Mouse (Mus musculus) forebrain, embryonic 10.5 days (tissue): Measurements from ENCODE around the gene Sfpq. TPM values are rescaled to one million over a fixed set of nuclear protein-coding genes. Genes with fewer than 3 reads are reported as not detected.
"Not testable (repeated sequence)": the region's sequence is repeated elsewhere in the genome, so short reads cannot be mapped to it uniquely, and the experiment has no call there.

Experiments used
- DNase-seq: peaks from one replicate; pipeline ENCODE4 v3.0.0-alpha.2; 2017; ENCODE audit warnings: low spot score; ENCODE audit errors: extremely low spot score
- H3K27ac ChIP-seq: fragments of 300-500 bp; sonication (generic); 2 replicates; pipeline ENCODE4 v1.5.1; 2016; ENCODE audit warnings: mild to moderate bottlenecking
- H3K27me3 ChIP-seq: fragments of 300-500 bp; sonication (generic); 2 replicates; pipeline ENCODE4 v1.6.1; 2016; ENCODE audit warnings: mild to moderate bottlenecking; ENCODE audit not compliant: poor library complexity, severe bottlenecking
- H3K36me3 ChIP-seq: fragments of 300-500 bp; sonication (generic); replicated peaks from 2 replicates; pipeline ENCODE4 v1.6.1; 2016; ENCODE audit warnings: mild to moderate bottlenecking, moderate library complexity
- H3K4me1 ChIP-seq: fragments of 300-500 bp; sonication (generic); 2 replicates; pipeline ENCODE4 v1.6.1; 2016
- H3K4me3 ChIP-seq: fragments of 300-500 bp; sonication (generic); 2 replicates; pipeline ENCODE4 v1.5.1; 2016; ENCODE audit warnings: mild to moderate bottlenecking, moderate library complexity
- H3K9me3 ChIP-seq: fragments of 300-500 bp; sonication (generic); 2 replicates; pipeline ENCODE4 v1.6.1; 2016; ENCODE audit warnings: mild to moderate bottlenecking, moderate library complexity
- WGBS: fragments of 180-500 bp; shearing (Covaris S2); methylation state at CpG from one replicate; pipeline ENCODE4 v1.1.7; 2016; 5-methylcytosine and 5-hydroxymethylcytosine counted together
- polyA plus RNA-seq: library from polyadenylated mRNA; unstranded; fragments of >200 nt; fragmentation: Nextera tagmentation; extraction: Ambion mirVana; gene quantifications from 2 replicates; pipeline ENCODE4 v1.2.1, GENCODE M21; 2016

Sfpq gene
- polyA plus RNA-seq, result 107 and 110 TPM in 2 replicates

DNA sequence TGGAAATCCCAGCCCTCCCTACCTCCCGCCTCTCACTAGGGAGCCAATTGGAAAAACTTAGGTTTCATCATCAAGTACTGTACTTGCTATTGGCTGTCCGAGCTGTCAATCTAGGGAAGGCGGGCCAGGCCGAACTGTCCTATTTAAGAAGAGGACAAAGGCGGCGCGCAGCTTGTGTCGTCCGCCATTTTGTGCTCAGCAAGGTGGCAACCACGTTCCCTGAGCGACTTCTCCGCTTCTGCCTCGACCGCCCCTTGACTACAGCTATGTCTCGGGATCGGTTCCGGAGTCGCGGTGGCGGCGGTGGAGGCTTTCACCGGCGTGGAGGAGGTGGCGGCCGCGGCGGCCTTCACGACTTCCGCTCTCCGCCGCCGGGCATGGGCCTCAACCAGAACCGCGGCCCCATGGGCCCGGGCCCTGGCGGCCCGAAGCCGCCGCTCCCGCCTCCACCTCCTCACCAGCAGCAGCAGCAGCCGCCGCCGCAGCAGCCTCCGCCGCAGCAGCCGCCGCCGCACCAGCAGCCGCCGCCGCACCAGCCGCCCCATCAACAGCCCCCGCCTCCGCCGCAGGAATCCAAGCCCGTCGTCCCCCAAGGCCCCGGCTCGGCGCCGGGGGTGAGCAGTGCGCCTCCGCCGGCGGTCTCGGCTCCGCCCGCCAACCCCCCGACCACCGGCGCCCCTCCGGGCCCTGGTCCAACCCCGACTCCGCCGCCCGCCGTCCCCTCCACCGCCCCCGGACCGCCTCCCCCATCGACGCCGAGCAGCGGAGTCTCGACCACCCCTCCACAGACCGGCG, at the start of gene Sfpq:
Gene Sfpq, plus strand, starts transcription at position 174 of the 795 bp plus-strand sequence.
- Histone ChIP-seq H3K4me3 (peak within 1 kb of the TSS; percentile 100), H3K27ac (peak within 1 kb of the TSS; percentile 100), H3K4me1 (peaks cover 31% of the 10 kb centered on the region), H3K36me3 (peaks cover 46% of the 10 kb centered on the region), H3K9me3 (no peaks in the 10 kb centered on the region), H3K27me3 (no peaks in the 10 kb centered on the region)
- WGBS, result under 1% methylated on average over 69 of the region's 87 CpGs
- peak; percentile 96 for DNase-seq

DNA sequence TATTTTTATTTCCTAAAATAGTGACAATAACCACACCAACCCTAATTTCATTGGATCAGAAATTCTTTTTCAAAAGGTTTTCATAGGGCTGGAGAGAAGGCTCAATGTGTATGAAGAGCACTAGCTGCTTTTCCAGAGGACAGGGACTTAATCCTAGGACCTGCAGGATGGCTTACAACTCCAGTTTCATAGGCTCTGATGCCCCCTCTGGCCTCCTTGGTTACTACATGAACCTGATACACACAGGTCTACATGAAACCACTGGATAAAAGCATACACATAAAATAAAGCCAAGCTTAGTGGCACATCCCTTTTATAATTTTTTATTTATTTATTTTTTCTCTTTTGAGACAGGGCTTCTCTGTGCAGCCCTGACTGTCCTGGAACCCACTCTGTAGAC, 43.7 kb upstream of the Sfpq start:
- no peak for DNase-seq
- Histone ChIP-seq H3K27me3 (no peaks in the 10 kb centered on the region), H3K4me3 (no peak overlapping the region), H3K27ac (no peak overlapping the region), H3K9me3 (no peaks in the 10 kb centered on the region; the same call in 1 of the 2 replicates), H3K4me1 (no peaks in the 10 kb centered on the region), H3K36me3 (no peaks in the 10 kb centered on the region)

DNA sequence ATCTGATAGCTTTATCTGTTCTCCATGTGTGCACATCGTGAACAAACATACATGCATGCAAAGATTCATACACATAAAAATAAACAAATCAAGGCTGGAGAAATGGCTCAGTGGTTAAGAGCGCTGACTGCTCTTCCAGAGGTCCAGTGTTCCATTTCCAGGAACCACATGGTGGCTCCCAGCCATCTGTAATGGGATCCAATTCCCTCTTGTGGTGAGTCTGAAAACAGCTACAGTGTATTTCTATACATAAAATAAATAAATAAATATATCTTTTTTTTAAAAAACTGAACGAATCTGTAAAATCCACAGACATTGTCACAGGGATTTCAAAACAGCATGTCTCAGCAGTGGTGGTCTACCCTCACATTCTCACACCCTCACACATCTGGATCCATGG, 42.4 kb upstream of the Sfpq start:
- Histone ChIP-seq H3K9me3 (no peaks in the 10 kb centered on the region; the same call in 1 of the 2 replicates), H3K27me3 (no peaks in the 10 kb centered on the region), H3K4me3 (no peak overlapping the region), H3K27ac (no peak overlapping the region), H3K4me1 (no peaks in the 10 kb centered on the region), H3K36me3 (no peaks in the 10 kb centered on the region)
- no peak for DNase-seq
- 89% methylated on average over 3 of the region's 3 CpGs for WGBS

DNA sequence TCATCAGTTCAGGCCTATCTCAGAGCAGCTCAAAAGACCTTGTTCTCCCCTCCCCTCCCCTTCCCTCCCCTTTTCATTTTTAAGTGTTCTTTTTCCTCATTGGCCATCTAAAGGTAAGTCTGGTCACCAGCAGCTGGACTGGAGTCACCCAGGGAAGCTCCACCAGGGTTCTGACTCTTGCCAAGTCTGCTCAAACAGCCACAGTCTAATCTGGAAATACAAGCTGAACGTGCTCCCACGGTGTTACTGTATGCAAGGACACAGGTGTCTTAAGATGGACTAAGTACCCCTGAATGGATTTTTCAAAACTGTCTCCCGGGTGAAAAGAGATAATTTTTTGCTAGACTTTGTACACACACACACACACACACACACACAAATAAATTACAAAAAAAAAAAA, 37.8 kb upstream of the Sfpq start:
- no peak overlapping the region for H3K4me3 ChIP-seq
- H3K9me3 ChIP-seq, result no peaks in the 10 kb centered on the region
- H3K27me3 ChIP-seq, result no peaks in the 10 kb centered on the region
- no peak overlapping the region for H3K27ac ChIP-seq
- H3K4me1 ChIP-seq, result no peaks in the 10 kb centered on the region
- H3K36me3 ChIP-seq, result no peaks in the 10 kb centered on the region
- DNase-seq, result no peak
- 81% methylated on average over 3 of the region's 3 CpGs for WGBS

DNA sequence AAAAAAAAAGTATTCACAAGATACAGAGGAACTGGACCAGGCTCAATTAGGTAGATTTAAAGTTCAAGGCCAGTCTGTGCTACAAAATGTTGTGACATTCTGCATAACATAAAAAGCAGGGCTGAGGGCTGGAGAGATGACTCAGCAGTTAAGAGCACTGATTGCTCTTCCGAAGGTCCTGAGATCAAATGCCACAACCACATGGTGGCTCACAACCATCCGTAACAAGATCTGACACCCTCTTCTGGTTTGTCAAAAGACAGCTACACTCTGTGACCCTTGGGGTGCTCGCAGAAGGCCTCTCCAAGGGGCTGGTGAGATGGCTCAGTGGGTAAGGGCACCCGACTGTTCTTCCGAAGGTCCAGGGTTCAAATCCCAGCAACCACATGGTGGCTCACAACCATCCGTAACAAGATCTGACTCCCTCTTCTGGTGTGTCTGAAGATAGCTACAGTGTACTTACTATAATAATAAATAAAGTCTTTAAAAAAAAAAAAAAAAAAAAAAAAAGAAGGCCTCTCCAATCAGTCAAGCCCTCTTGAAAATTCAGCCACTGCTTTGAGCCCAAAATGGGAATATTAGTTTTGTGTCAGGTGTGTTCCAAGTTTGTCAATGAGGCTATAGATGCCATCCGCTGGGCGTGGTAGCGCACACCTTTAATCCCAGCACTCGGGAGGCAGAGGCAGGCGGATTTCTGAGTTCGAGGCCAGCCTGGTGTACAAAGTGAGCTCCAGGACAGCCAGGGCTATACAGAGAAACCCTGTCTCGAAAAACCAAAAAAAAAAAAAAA, 37.2 kb upstream of the Sfpq start:
- not testable (repeated sequence) for H3K27ac ChIP-seq, H3K36me3 ChIP-seq, H3K27me3 ChIP-seq, H3K4me1 ChIP-seq, H3K4me3 ChIP-seq, DNase-seq, H3K9me3 ChIP-seq
- 87% methylated on average over 13 of the region's 13 CpGs for WGBS

DNA sequence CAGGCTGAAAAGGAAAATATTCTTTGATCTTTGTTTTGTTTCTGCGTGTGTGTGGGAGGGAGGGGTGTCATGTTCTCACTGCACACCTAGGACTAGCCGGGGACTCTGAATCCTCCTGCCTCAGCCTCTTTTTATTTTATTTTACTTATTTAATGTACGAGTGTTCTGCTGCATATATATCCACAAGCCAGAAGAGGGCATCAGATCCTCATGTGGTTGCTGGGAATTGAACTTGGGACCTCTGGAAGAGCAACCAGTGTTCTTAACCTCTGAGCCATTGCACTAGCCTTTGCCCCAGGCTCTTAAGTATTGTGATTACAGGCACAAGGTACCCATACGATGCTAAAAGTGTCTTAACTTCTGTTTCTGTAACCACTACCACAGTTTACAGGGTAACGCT, 34.4 kb upstream of the Sfpq start:
- WGBS, result 87% methylated on average over 5 of the region's 5 CpGs
- H3K27ac ChIP-seq, result no peak overlapping the region

DNA sequence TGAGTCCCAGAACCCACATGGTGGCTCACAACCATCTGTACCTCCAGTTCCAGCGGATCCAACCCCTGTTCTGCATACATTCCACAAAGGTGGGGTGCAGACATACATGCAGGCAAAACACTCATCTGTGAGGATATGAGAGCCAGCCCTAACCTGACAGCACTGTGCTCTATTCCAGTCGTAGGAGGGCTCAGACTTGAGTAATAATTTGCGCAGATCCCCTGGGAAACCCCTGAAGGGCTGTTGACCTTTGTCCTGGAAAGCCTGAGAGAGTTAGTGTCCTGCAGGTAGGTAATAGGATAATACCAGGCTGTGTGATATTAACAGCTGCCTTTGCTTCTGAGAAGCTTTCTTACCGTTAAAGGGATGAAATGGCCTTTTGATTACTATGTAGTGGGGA, 32.6 kb upstream of the Sfpq start:
- 79% methylated on average over 4 of the region's 4 CpGs for WGBS

More for the DNA sequence above, 34.4 kb upstream of the Sfpq start:
- no peak for DNase-seq
- H3K9me3 ChIP-seq, result no peaks in the 10 kb centered on the region
- no peaks in the 10 kb centered on the region for H3K4me1 ChIP-seq
- H3K27me3 ChIP-seq, result no peaks in the 10 kb centered on the region
- H3K36me3 ChIP-seq, result no peaks in the 10 kb centered on the region
- no peak overlapping the region for H3K4me3 ChIP-seq

DNA sequence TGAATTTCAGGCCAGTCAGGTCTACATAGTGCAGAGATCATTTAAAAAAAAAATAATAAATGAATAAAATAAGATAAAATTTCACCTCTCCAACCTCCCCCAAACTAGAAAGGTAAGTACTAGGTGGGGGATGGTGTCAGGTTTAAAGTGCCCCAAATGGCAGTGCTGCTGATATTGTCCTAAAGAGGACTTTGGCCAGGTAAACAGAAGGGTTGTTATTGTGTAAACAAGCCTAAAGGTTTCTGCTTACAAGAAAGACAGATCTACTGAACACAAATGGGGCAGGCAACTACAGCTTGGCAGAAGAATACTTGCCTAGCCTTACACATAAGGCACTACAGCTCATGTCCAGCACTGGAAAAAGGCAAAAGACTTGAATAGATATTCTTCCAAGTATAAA, 30.6 kb upstream of the Sfpq start:
- no peak overlapping the region for H3K4me3 ChIP-seq
- no peaks in the 10 kb centered on the region for H3K27me3 ChIP-seq
- H3K27ac ChIP-seq, result no peak overlapping the region
- DNase-seq, result no peak
- no peaks in the 10 kb centered on the region for H3K9me3 ChIP-seq
- H3K36me3 ChIP-seq, result no peaks in the 10 kb centered on the region
- H3K4me1 ChIP-seq, result no peaks in the 10 kb centered on the region

More for the DNA sequence above, 32.6 kb upstream of the Sfpq start:
- Histone ChIP-seq H3K4me1 (no peaks in the 10 kb centered on the region), H3K36me3 (no peaks in the 10 kb centered on the region), H3K4me3 (no peak overlapping the region), H3K27me3 (no peaks in the 10 kb centered on the region), H3K9me3 (no peaks in the 10 kb centered on the region), H3K27ac (no peak overlapping the region)
- no peak for DNase-seq

DNA sequence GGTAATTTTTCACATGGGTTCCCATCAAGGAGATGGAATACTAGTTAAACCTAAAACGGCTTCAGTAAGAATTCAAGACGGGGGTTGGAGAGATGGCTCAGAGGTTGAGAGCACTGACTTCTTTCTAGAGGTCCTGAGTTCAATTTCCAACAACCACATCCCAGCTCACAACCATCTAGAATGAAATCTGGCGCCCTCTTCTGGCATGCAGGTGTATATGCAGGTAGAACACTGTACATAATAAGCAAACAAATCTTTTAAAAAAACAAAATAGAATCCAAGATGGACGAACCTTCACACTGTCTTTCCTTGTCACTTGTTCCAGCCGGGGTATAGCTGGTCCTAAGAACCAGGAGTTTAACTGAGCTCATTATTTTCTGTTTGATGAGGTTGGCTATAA, 28.8 kb upstream of the Sfpq start:
- H3K27ac ChIP-seq, result no peak overlapping the region
- no peaks in the 10 kb centered on the region for H3K27me3 ChIP-seq
- H3K36me3 ChIP-seq, result no peaks in the 10 kb centered on the region
- H3K4me3 ChIP-seq, result no peak overlapping the region
- no peaks in the 10 kb centered on the region for H3K9me3 ChIP-seq
- 68% methylated on average over 5 of the region's 5 CpGs for WGBS
- H3K4me1 ChIP-seq, result no peaks in the 10 kb centered on the region
- no peak for DNase-seq

DNA sequence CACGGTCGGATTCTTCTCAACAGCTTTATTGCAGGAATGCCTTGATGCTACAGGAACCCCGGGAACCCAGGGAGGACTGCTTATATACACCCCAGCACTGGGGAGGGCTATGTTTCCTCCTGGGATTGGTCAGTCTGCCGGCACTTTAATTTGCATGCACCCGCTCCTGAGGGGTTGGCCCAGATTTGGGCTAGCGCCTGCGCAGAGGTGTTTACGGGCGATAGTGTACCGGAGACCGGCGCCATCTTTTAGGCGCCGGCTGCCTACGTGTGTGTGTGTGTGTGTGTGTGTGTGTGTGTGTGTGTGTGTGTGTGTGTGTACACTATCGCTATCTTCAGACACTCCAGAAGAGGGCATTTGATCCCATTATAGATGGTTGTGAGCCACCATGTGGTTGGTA, 21.8 kb upstream of the Sfpq start:
- not testable (repeated sequence) for H3K4me3 ChIP-seq
- WGBS, result 95% methylated on average over 13 of the region's 16 CpGs

DNA sequence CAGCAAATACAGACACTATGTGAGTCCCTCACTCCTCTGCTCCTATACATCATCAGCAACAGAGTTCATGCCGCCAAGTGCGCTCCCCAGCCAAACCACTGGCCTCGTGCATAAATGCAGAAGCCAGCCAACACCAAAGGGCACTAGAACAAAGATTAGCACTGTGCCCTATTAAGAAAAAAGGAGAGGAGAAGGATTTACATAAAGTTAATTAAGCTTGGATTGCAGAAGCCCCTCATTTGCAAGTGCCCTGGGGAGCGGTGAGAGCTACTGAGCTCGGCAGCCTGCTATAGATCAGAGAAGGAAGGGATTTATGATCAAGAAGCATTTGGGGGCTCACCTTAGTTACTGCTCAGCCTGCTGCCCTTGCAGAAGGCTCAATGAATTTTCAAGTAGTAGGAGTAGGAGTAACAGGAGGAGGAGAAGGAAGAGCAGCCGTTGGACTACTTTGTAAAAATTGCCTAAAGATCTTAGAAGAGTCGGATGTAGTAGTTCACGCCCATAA, 20.5 kb upstream of the Sfpq start:
- no peak for DNase-seq
- Histone ChIP-seq H3K9me3 (peaks cover 3% of the 10 kb centered on the region), H3K36me3 (no peaks in the 10 kb centered on the region), H3K4me1 (peaks cover 20% of the 10 kb centered on the region), H3K27me3 (peaks cover 4% of the 10 kb centered on the region; the same call in 1 of the 2 replicates), H3K27ac (no peak overlapping the region), H3K4me3 (no peak overlapping the region)
- WGBS, result 35% methylated on average over 8 of the region's 8 CpGs

More for the DNA sequence above, 21.8 kb upstream of the Sfpq start:
- not testable (repeated sequence) for H3K27ac ChIP-seq, H3K27me3 ChIP-seq, H3K9me3 ChIP-seq, DNase-seq, H3K36me3 ChIP-seq, H3K4me1 ChIP-seq

DNA sequence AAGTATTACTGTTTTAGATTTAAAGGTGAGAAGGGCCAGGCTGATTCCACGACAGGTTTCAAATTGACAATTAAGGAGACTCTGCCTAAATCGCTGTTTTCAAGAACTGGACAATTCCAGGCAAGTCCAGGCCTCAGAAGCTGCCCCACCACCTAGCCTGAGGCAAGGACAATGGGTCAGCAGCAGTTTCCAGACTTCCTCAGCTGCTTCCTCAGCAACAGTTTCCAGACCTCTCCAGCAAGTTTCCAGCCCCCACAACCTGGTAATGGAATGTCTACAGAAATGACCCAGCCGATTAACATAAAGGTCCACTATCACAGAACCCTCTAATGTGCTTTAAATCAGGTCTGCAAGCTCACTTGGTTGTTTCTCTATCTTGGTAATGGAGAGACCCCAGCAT, 16.7 kb upstream of the Sfpq start:
- 75% methylated on average over 3 of the region's 3 CpGs for WGBS
- peak overlapping the region; percentile 88 for H3K27ac ChIP-seq
- H3K4me1 ChIP-seq, result peaks cover 25% of the 10 kb centered on the region
- peak overlapping the region; percentile 50 for H3K4me3 ChIP-seq
- H3K9me3 ChIP-seq, result peaks cover 3% of the 10 kb centered on the region
- no peaks in the 10 kb centered on the region for H3K36me3 ChIP-seq
- DNase-seq, result no peak
- peaks cover 4% of the 10 kb centered on the region; the same call in 1 of the 2 replicates for H3K27me3 ChIP-seq
